Mouse (Mus musculus) lung, embryonic 16.5 days (tissue): Measurements from ENCODE around the gene Ankrd2. TPM values are rescaled to one million over a fixed set of nuclear protein-coding genes. Genes with fewer than 3 reads are reported as not detected.

Experiments used
- ATAC-seq: fragments of 200-750 bp; cut with Nextera tagmentation; 2 replicates; pipeline ENCODE4 v1.8.0; 2017; ENCODE audit warnings: low read depth, mild to moderate bottlenecking, moderate library complexity
- H3K27ac ChIP-seq: fragments of 300-500 bp; sonication (generic); 2 replicates; pipeline ENCODE4 v1.5.1; 2014; ENCODE audit warnings: mild to moderate bottlenecking, control low read depth, low read length
- H3K27me3 ChIP-seq: fragments of 300-500 bp; sonication (generic); 2 replicates; pipeline ENCODE4 v1.6.1; 2014; ENCODE audit warnings: low read depth, low read length, mixed read lengths; ENCODE audit not compliant: control insufficient read depth, insufficient read depth
- H3K36me3 ChIP-seq: fragments of 300-500 bp; sonication (generic); 2 replicates; pipeline ENCODE4 v1.6.1; 2014; ENCODE audit warnings: low read length; ENCODE audit not compliant: control insufficient read depth, insufficient read depth
- H3K4me1 ChIP-seq: fragments of 300-500 bp; sonication (generic); replicated peaks from 2 replicates; pipeline ENCODE4 v1.6.1; 2014; ENCODE audit warnings: low read length, mixed read lengths; ENCODE audit not compliant: control insufficient read depth, insufficient read depth
- H3K4me2 ChIP-seq: fragments of 300-500 bp; sonication (generic); 2 replicates; pipeline ENCODE4 v1.6.1; 2014; ENCODE audit warnings: low read depth, low read length, control low read depth
- H3K4me3 ChIP-seq: fragments of 300-500 bp; sonication (generic); 2 replicates; pipeline ENCODE4 v1.5.1; 2014; ENCODE audit warnings: mild to moderate bottlenecking, low read length, control low read depth
- H3K9ac ChIP-seq: fragments of 300-500 bp; sonication (generic); 2 replicates; pipeline ENCODE4 v1.6.1; 2014; ENCODE audit warnings: low read length, control low read depth
- H3K9me3 ChIP-seq: fragments of 300-500 bp; sonication (generic); 2 replicates; pipeline ENCODE4 v1.6.1; 2016; ENCODE audit warnings: low read length; ENCODE audit not compliant: control insufficient read depth
- WGBS: fragments of 180-500 bp; shearing (Covaris S2); extraction: QIAGEN DNeasy Blood & Tissue Kit; methylation state at CpG from one replicate; pipeline ENCODE4 v1.1.7; 2014; 5-methylcytosine and 5-hydroxymethylcytosine counted together
- polyA plus RNA-seq: library from polyadenylated mRNA; unstranded; fragments of >200 nt; fragmentation: Nextera tagmentation; extraction: Ambion mirVana; gene quantifications from 2 replicates; pipeline ENCODE4 v1.2.1, GENCODE M21; 2015

The Ankrd2 gene
- polyA plus RNA-seq, 1 experiment from 2014 or later = 0.28 TPM

GRCm38 (mm10) chr19:41998770-41999548 lies 36.8 kb upstream of the Ankrd2 start:
- Histone ChIP-seq H3K9me3 (no peaks in the 10 kb centered on the region), H3K4me2 (no peak overlapping the region), H3K4me1 (peaks cover 18% of the 10 kb centered on the region), H3K27ac (no peak overlapping the region), H3K27me3 (no peaks in the 10 kb centered on the region), H3K9ac (no peak overlapping the region), H3K4me3 (no peak overlapping the region), H3K36me3 (no peaks in the 10 kb centered on the region)
- WGBS = 77% methylated on average over 9 of the region's 9 CpGs
- no peak for ATAC-seq

- WGBS = 75% methylated on average over 4 of the region's 4 CpGs
- no peaks in the 10 kb centered on the region for H3K9me3 ChIP-seq
These were observed 36.0 kb upstream of the Ankrd2 start for GRCm38 (mm10) chr19:41999688-42000283.

GRCm38 (mm10) chr19:42000446-42000958 lies 35.3 kb upstream of the Ankrd2 start:
- H3K4me1 ChIP-seq = peaks cover 21% of the 10 kb centered on the region
- peak overlapping the region; percentile 70 for H3K27ac ChIP-seq
- H3K4me3 ChIP-seq = no peak overlapping the region
- 17% methylated on average over 4 of the region's 4 CpGs for WGBS
- no peak overlapping the region for H3K9ac ChIP-seq
- no peaks in the 10 kb centered on the region for H3K36me3 ChIP-seq
- peak; percentile 76 for ATAC-seq
- no peaks in the 10 kb centered on the region for H3K27me3 ChIP-seq
- no peaks in the 10 kb centered on the region for H3K9me3 ChIP-seq
- H3K4me2 ChIP-seq = no peak overlapping the region

More at GRCm38 (mm10) chr19:41999688-42000283, 36.0 kb upstream of the Ankrd2 start:
- Histone ChIP-seq H3K36me3 (no peaks in the 10 kb centered on the region), H3K27me3 (no peaks in the 10 kb centered on the region), H3K4me3 (no peak overlapping the region), H3K27ac (peak overlapping the region; percentile 70; the same call in 1 of the 2 replicates), H3K4me2 (no peak overlapping the region), H3K9ac (no peak overlapping the region), H3K4me1 (peaks cover 21% of the 10 kb centered on the region)
- ATAC-seq = 0 out of 2 replicates have a peak, but pooled peaks have one; percentile 31

GRCm38 (mm10) chr19:42001253-42001980 lies 34.4 kb upstream of the Ankrd2 start:
- WGBS = 87% methylated on average over 12 of the region's 12 CpGs
- Histone ChIP-seq H3K4me1 (peaks cover 21% of the 10 kb centered on the region), H3K36me3 (no peaks in the 10 kb centered on the region), H3K9me3 (no peaks in the 10 kb centered on the region), H3K4me3 (no peak overlapping the region), H3K27me3 (no peaks in the 10 kb centered on the region), H3K27ac (peak overlapping the region; percentile 70), H3K9ac (no peak overlapping the region), H3K4me2 (no peak overlapping the region)
- ATAC-seq = no peak

- no peaks in the 10 kb centered on the region for H3K36me3 ChIP-seq
- no peaks in the 10 kb centered on the region for H3K9me3 ChIP-seq
- no peak overlapping the region for H3K4me3 ChIP-seq
- H3K9ac ChIP-seq = no peak overlapping the region
- no peak overlapping the region for H3K4me2 ChIP-seq
- ATAC-seq = no peak
- no peaks in the 10 kb centered on the region for H3K27me3 ChIP-seq
- WGBS = 65% methylated on average over 6 of the region's 6 CpGs
- H3K4me1 ChIP-seq = peaks cover 21% of the 10 kb centered on the region
- H3K27ac ChIP-seq = no peak overlapping the region
These were observed 31.5 kb upstream of the Ankrd2 start for GRCm38 (mm10) chr19:42004258-42004657.

GRCm38 (mm10) chr19:42005616-42006015 lies 30.2 kb upstream of the Ankrd2 start:
- H3K9ac ChIP-seq = no peak overlapping the region
- peaks cover 16% of the 10 kb centered on the region for H3K4me1 ChIP-seq
- H3K9me3 ChIP-seq = no peaks in the 10 kb centered on the region
- WGBS = 63% methylated on average over 3 of the region's 3 CpGs
- H3K27me3 ChIP-seq = no peaks in the 10 kb centered on the region
- no peak overlapping the region for H3K27ac ChIP-seq
- H3K4me2 ChIP-seq = no peak overlapping the region
- H3K4me3 ChIP-seq = no peak overlapping the region
- H3K36me3 ChIP-seq = no peaks in the 10 kb centered on the region
- ATAC-seq = no peak

GRCm38 (mm10) chr19:42006568-42006967 lies 29.2 kb upstream of the Ankrd2 start:
- 60% methylated on average over 8 of the region's 8 CpGs for WGBS
- ATAC-seq = no peak
- Histone ChIP-seq H3K27me3 (no peaks in the 10 kb centered on the region), H3K9ac (no peak overlapping the region), H3K27ac (no peak overlapping the region), H3K9me3 (no peaks in the 10 kb centered on the region), H3K4me1 (peaks cover 8% of the 10 kb centered on the region), H3K4me3 (no peak overlapping the region), H3K4me2 (no peak overlapping the region), H3K36me3 (no peaks in the 10 kb centered on the region)

GRCm38 (mm10) chr19:42008586-42008985 lies 27.2 kb upstream of the Ankrd2 start:
- H3K36me3 ChIP-seq = no peaks in the 10 kb centered on the region
- no peak overlapping the region for H3K27ac ChIP-seq
- 52% methylated on average over 3 of the region's 3 CpGs for WGBS
- no peaks in the 10 kb centered on the region for H3K9me3 ChIP-seq
- no peak overlapping the region for H3K9ac ChIP-seq
- H3K4me2 ChIP-seq = no peak overlapping the region
- H3K4me1 ChIP-seq = peaks cover 8% of the 10 kb centered on the region
- no peak for ATAC-seq
- no peak overlapping the region for H3K4me3 ChIP-seq
- no peaks in the 10 kb centered on the region for H3K27me3 ChIP-seq

- H3K9me3 ChIP-seq = no peaks in the 10 kb centered on the region
- H3K4me1 ChIP-seq = peaks cover 8% of the 10 kb centered on the region
- H3K36me3 ChIP-seq = no peaks in the 10 kb centered on the region
- no peaks in the 10 kb centered on the region for H3K27me3 ChIP-seq
- no peak overlapping the region for H3K4me3 ChIP-seq
- no peak overlapping the region for H3K4me2 ChIP-seq
- no peak overlapping the region for H3K9ac ChIP-seq
- H3K27ac ChIP-seq = no peak overlapping the region
- 36% methylated on average over 7 of the region's 7 CpGs for WGBS
- ATAC-seq = no peak
These were observed 26.7 kb upstream of the Ankrd2 start for GRCm38 (mm10) chr19:42009067-42009466.
